9 mouse cellular contexts compared by ENCODE assay signal in the genomic region with DNA sequence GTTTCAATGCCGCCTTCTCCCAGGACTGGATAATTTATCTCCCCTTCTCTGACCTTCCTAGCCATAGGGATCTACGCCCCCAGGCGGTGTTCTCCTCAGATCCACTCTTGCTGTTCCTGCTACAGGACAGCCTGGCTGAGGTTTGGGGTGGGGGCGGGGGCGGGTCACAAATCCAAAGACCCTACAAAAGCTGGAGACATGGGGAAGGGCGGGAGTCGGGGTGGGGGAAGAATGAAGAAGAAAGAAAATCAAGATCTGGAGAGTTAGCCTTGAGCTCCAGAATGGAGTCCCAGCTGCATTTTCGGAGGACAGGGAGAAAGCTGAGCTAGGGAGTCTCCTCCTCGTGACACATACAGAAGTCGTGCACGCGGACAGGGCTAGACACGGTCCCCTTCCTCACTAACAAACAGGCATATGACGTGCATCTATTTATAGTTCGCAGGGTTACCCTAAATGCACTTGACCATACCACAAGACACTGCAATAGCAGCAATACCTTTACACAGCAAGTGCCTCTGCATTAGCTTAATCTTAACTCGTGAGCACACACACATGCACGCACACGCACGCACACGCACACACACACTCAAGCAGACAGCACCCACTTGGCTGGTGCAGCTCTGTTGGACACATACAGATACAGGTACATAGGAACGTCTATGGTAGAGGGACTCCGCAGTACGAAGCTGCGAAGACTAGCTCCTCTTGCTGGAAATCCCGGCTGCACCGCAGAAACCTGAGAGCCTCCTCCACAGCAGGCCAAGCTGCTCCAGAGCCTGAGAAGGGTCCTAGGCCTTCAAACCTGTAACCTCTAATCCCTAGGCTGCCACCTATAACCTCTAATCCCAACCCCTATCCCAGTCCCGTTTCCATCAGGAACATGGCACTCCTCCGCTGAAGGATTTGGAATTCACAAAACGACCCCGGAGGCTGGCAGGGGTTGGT. TPM values are rescaled to one million over a fixed set of nuclear protein-coding genes. Genes with fewer than 3 reads are reported as not detected.
DNase-seq lines count a peak whose midpoint lies in the region; ATAC-seq and TF ChIP-seq lines count a peak whose summit lies in the region.
"Had no signal": no experiment of that assay in that cellular context is flagged by ENCODE, and none has a peak within 500 bp of the region (broad histone marks: within the 10 kb centered on the region; RNA-seq: fewer than 3 reads in every experiment).

No protein-coding gene starts in this region.

- H3K36me3 ChIP-seq in forebrain, embryonic 11.5 days (ENCODE audit: control insufficient read depth, insufficient read depth, low read length) = no peaks in the 10 kb centered on the region
- H3K36me3 ChIP-seq in limb, embryonic 12.5 days = no peaks in the 10 kb centered on the region

- H3K4me3 ChIP-seq in left cerebral cortex, adult 2 months = peak overlapping the region; percentile 32
- H3K4me3 ChIP-seq in forebrain, embryonic 11.5 days (ENCODE audit: low read depth, low read length) = peak overlapping the region; percentile 30
- 0 out of 2 replicates have a peak overlapping the region, but pooled peaks have one; percentile 27 for H3K4me3 ChIP-seq in limb, embryonic 12.5 days (replicated peaks)

- intact Hi-C loops in left cerebral cortex, adult 2 months (cut with DNase I) = loop anchor here (5.0 kb wide), 1 partner anchor 60 kb away; no protein-coding TSS in a partner anchor
- intact Hi-C loops in left cerebral cortex, postnatal 10 days (cut with DNase I) = loop anchor here (5.0 kb wide), 1 partner anchor 60 kb away; no protein-coding TSS in a partner anchor

- H3K4me2 ChIP-seq in forebrain, embryonic 11.5 days (ENCODE audit: low read depth, low read length, severe bottlenecking) = peak overlapping the region; percentile 6; the same call in 1 of the 2 replicates
- no peak overlapping the region for H3K4me2 ChIP-seq in limb, embryonic 12.5 days

- no peak overlapping the region for H3K27ac ChIP-seq in left cerebral cortex, adult 2 months
- H3K27ac ChIP-seq in forebrain, embryonic 11.5 days (ENCODE audit: low read depth, low read length) = no peak overlapping the region
- no peak overlapping the region for H3K27ac ChIP-seq in limb, embryonic 12.5 days

- peaks cover 16% of the 10 kb centered on the region for H3K4me1 ChIP-seq in forebrain, embryonic 11.5 days (replicated peaks; ENCODE audit: control insufficient read depth, insufficient read depth, low read length)
- peaks cover 35% of the 10 kb centered on the region for H3K4me1 ChIP-seq in limb, embryonic 12.5 days (replicated peaks)

- no peak for DNase-seq in left cerebral cortex, adult 2 months (ENCODE audit: extremely low spot score in 1 of 2, low spot score in 2 of 2)
- DNase-seq in left cerebral cortex, postnatal 10 days (ENCODE audit: extremely low spot score in 1 of 2, low spot score in 2 of 2) = no peak
- DNase-seq in forebrain, embryonic 11.5 days (ENCODE audit: low spot score) = peak; percentile 63
- DNase-seq in retina, postnatal 1 day = peak; percentile 43
- DNase-seq in thymus, postnatal 36 days = no peak
- DNase-seq in frontal cortex, adult 2 months (ENCODE audit: extremely low spot score in 1 of 2, low spot score in 1 of 2) = no peak
- no peak for DNase-seq in cerebellum, postnatal 36 days

- H3K9me3 ChIP-seq in forebrain, embryonic 11.5 days (ENCODE audit: control insufficient read depth, low read length) = no peaks in the 10 kb centered on the region
- no peaks in the 10 kb centered on the region for H3K9me3 ChIP-seq in limb, embryonic 12.5 days

- ATAC-seq in forebrain, embryonic 11.5 days (replicated peaks; ENCODE audit: low FRiP score) = no peak
- ATAC-seq in limb, embryonic 12.5 days (ENCODE audit: insufficient number of reproducible peaks, insufficient read depth, low FRiP score, low TSS enrichment, low read depth) = no peak

- no peak for TF ChIP-seq CTCF in left cerebral cortex, adult 2 months (IDR thresholded peaks at IDR 0.05)

- H3K27me3 ChIP-seq in forebrain, embryonic 11.5 days (ENCODE audit: control insufficient read depth, insufficient read depth, low read length) = peaks cover 98% of the 10 kb centered on the region
- peaks cover 100% of the 10 kb centered on the region for H3K27me3 ChIP-seq in limb, embryonic 12.5 days

- H3K9ac ChIP-seq in forebrain, embryonic 11.5 days (ENCODE audit: low read length) = peak overlapping the region; percentile 48
- no peak overlapping the region for H3K9ac ChIP-seq in limb, embryonic 12.5 days (replicated peaks)

- 2% methylated on average over 30 of the region's 30 CpGs for WGBS in forebrain, embryonic 11.5 days
- 4% methylated on average over 30 of the region's 30 CpGs for WGBS in limb, embryonic 12.5 days

RNA-seq across cellular contexts. Expression of gene Slc32a1, which starts 1.4 kb away (rescaled TPM):
- 10 to 100 TPM; 83.5 to 97.2 TPM for total RNA-seq in left cerebral cortex, adult 2 months (2021)
- 10 to 100 TPM; 80.8 to 96.0 TPM for total RNA-seq in left cerebral cortex, postnatal 10 days (2021)
- polyA plus RNA-seq in forebrain, embryonic 11.5 days (2014; fragmentation: Nextera tagmentation; extraction: Ambion mirVana) = 1.9 and 2.5 TPM in 2 replicates
- polyA plus RNA-seq in limb, embryonic 12.5 days (2016; fragmentation: Nextera tagmentation; extraction: Ambion mirVana) = not detected in 2 replicates
- polyA plus RNA-seq in frontal cortex, adult 2 months (2012; rRNA removed) = 157 and 175 TPM in 2 replicates
- polyA plus RNA-seq: heart, embryonic 16.5 days had no signal

RNA-seq across cellular contexts. Expression of gene Actr5, which starts 12.7 kb away (rescaled TPM):
- total RNA-seq in left cerebral cortex, adult 2 months (2021) = 10 to 100 TPM; 11.0 to 12.4 TPM
- total RNA-seq in left cerebral cortex, postnatal 10 days (2021) = 10 to 100 TPM in 1 of 2 experiments, 1 to 10 TPM in 1; 9.7 to 11.7 TPM
- polyA plus RNA-seq in forebrain, embryonic 11.5 days (2014; fragmentation: Nextera tagmentation; extraction: Ambion mirVana) = 20.6 and 20.7 TPM in 2 replicates
- 20.8 and 22.1 TPM in 2 replicates for polyA plus RNA-seq in limb, embryonic 12.5 days (2016; fragmentation: Nextera tagmentation; extraction: Ambion mirVana)
- 10.0 and 10.9 TPM in 2 replicates for polyA plus RNA-seq in frontal cortex, adult 2 months (2012; rRNA removed)

RNA-seq across cellular contexts. Expression of gene Ppp1r16b, which starts 53.2 kb away (rescaled TPM):
- total RNA-seq in left cerebral cortex, adult 2 months (2021) = 100 to 1,000 TPM; 135 to 138 TPM
- 10 to 100 TPM; 51.1 to 54.5 TPM for total RNA-seq in left cerebral cortex, postnatal 10 days (2021)
- 2.8 TPM in 2 replicates for polyA plus RNA-seq in forebrain, embryonic 11.5 days (2014; fragmentation: Nextera tagmentation; extraction: Ambion mirVana)
- polyA plus RNA-seq in limb, embryonic 12.5 days (2016; fragmentation: Nextera tagmentation; extraction: Ambion mirVana) = 3.3 TPM in 2 replicates
- 38.4 and 43.2 TPM in 2 replicates for polyA plus RNA-seq in frontal cortex, adult 2 months (2012; rRNA removed)

Comparison
In these comparisons a context has a peak if more than half of its experiments do, and no peak if none do; other contexts are left out.
1. DNase-seq: peak in forebrain, embryonic 11.5 days (single experiment) and retina, postnatal 1 day (single experiment); none in left cerebral cortex, adult 2 months (0 of 2), left cerebral cortex, postnatal 10 days (0 of 2), thymus, postnatal 36 days (0 of 2), frontal cortex, adult 2 months (0 of 2) and cerebellum, postnatal 36 days (0 of 2).
2. RNA of gene Slc32a1, which starts 1.4 kb away (polyA plus RNA-seq): 157 to 175 TPM in frontal cortex, adult 2 months; 1.9 to 2.5 TPM in forebrain, embryonic 11.5 days and not detected in limb, embryonic 12.5 days; every median in the first group is over 10 times any median in the second.
3. Peak in every context shown above with its lines, with median percentiles within 50 percentile points of each other: H3K4me3 ChIP-seq.